Comparison of ENCODE assay signal across 15 mouse cellular contexts in genomic region chr2:82064671-82065070, GRCm38 (mm10). TPM values are rescaled to one million over a fixed set of nuclear protein-coding genes. Genes with fewer than 3 reads are reported as not detected.
DNase-seq lines count a peak whose midpoint lies in the region; ATAC-seq and TF ChIP-seq lines count a peak whose summit lies in the region.
"Had no signal": no experiment of that assay in that cellular context is flagged by ENCODE, and none has a peak within 500 bp of the region (broad histone marks: within the 10 kb centered on the region; RNA-seq: fewer than 3 reads in every experiment).

No protein-coding gene starts in this region.

- TF ChIP-seq CTCF in heart, postnatal 0 days (IDR thresholded peaks at IDR 0.05; ENCODE audit: low read depth) = peak; percentile 39; the same call in 1 of the 2 replicates
- TF ChIP-seq CTCF in liver, postnatal 0 days (IDR thresholded peaks at IDR 0.05; ENCODE audit: low read depth) = peak; percentile 24; the same call in 1 of the 2 replicates

- H3K4me2 ChIP-seq in heart, postnatal 0 days (ENCODE audit: low read depth, low read length) = no peak overlapping the region
- H3K4me2 ChIP-seq in liver, postnatal 0 days (ENCODE audit: low read depth, low read length) = no peak overlapping the region
- H3K4me2 ChIP-seq in liver, embryonic 12.5 days = no peak overlapping the region
- no peak overlapping the region for H3K4me2 ChIP-seq in embryonic facial prominence, embryonic 14.5 days (ENCODE audit: low read depth, low read length)
- no peak overlapping the region for H3K4me2 ChIP-seq in neural tube, embryonic 15.5 days
- H3K4me2 ChIP-seq: liver, embryonic 13.5 days; stomach, embryonic 15.5 days had no signal

- peak; percentile 18 for DNase-seq in heart, postnatal 0 days (ENCODE audit: low spot score)
- DNase-seq in heart, postnatal 25 days (ENCODE audit: low spot score) = no peak
- DNase-seq in liver, postnatal 0 days = no peak
- peak; percentile 17 for DNase-seq in MEL-GATA-1-ER (ENCODE audit: extremely low read depth, low read depth)
- DNase-seq in embryonic facial prominence, embryonic 14.5 days (ENCODE audit: low spot score) = peak; percentile 24
- no peak for DNase-seq in spleen, adult 18-20 months
- DNase-seq: kidney, postnatal 4 days; liver, embryonic 13.5 days; right cerebral cortex, postnatal 4 days; thymus, postnatal 36 days had no signal

- intact Hi-C loops in heart, postnatal 25 days (cut with DNase I) = loop anchor here (2.0 kb wide), 1 partner anchor 506 kb away; no protein-coding TSS in a partner anchor

- H3K4me3 ChIP-seq in heart, postnatal 0 days (ENCODE audit: low read depth, low read length) = no peak overlapping the region
- H3K4me3 ChIP-seq in liver, postnatal 0 days (ENCODE audit: low read depth, low read length) = no peak overlapping the region
- H3K4me3 ChIP-seq in liver, embryonic 12.5 days = no peak overlapping the region
- H3K4me3 ChIP-seq in embryonic facial prominence, embryonic 14.5 days (ENCODE audit: low read depth, low read length) = no peak overlapping the region
- H3K4me3 ChIP-seq in neural tube, embryonic 15.5 days (replicated peaks) = no peak overlapping the region
- H3K4me3 ChIP-seq: liver, embryonic 13.5 days; stomach, embryonic 15.5 days had no signal

- no peaks in the 10 kb centered on the region for H3K27me3 ChIP-seq in heart, postnatal 0 days (ENCODE audit: control insufficient read depth, insufficient read depth, low read length)
- H3K27me3 ChIP-seq in liver, postnatal 0 days (ENCODE audit: insufficient read depth, low read length) = no peaks in the 10 kb centered on the region
- no peaks in the 10 kb centered on the region for H3K27me3 ChIP-seq in liver, embryonic 12.5 days (replicated peaks)
- H3K27me3 ChIP-seq in embryonic facial prominence, embryonic 14.5 days (replicated peaks; ENCODE audit: control insufficient read depth, insufficient read depth, low read length) = no peaks in the 10 kb centered on the region
- H3K27me3 ChIP-seq in neural tube, embryonic 15.5 days (replicated peaks) = no peaks in the 10 kb centered on the region
- H3K27me3 ChIP-seq: liver, embryonic 13.5 days; stomach, embryonic 15.5 days had no signal

- TF ChIP-seq EP300 in heart, postnatal 0 days (IDR thresholded peaks at IDR 0.05; ENCODE audit: low read depth) = no peak
- TF ChIP-seq EP300 in liver, postnatal 0 days (IDR thresholded peaks at IDR 0.05; ENCODE audit: low read depth) = no peak

- no peak overlapping the region for H3K27ac ChIP-seq in heart, postnatal 0 days (ENCODE audit: low read depth)
- H3K27ac ChIP-seq in liver, postnatal 0 days (ENCODE audit: low read depth) = no peak overlapping the region
- H3K27ac ChIP-seq in liver, embryonic 12.5 days = no peak overlapping the region
- no peak overlapping the region for H3K27ac ChIP-seq in embryonic facial prominence, embryonic 14.5 days (replicated peaks; ENCODE audit: low read depth, low read length)
- H3K27ac ChIP-seq in neural tube, embryonic 15.5 days (replicated peaks) = no peak overlapping the region
- H3K27ac ChIP-seq: liver, embryonic 13.5 days; stomach, embryonic 15.5 days had no signal

- no peaks in the 10 kb centered on the region for H3K36me3 ChIP-seq in heart, postnatal 0 days (replicated peaks; ENCODE audit: control insufficient read depth, insufficient read depth, low read length)
- H3K36me3 ChIP-seq in liver, postnatal 0 days (replicated peaks; ENCODE audit: insufficient read depth, low read length) = no peaks in the 10 kb centered on the region
- H3K36me3 ChIP-seq in liver, embryonic 12.5 days = no peaks in the 10 kb centered on the region
- H3K36me3 ChIP-seq in embryonic facial prominence, embryonic 14.5 days (ENCODE audit: control insufficient read depth, insufficient read depth, low read length) = no peaks in the 10 kb centered on the region
- no peaks in the 10 kb centered on the region for H3K36me3 ChIP-seq in neural tube, embryonic 15.5 days
- H3K36me3 ChIP-seq: liver, embryonic 13.5 days; stomach, embryonic 15.5 days had no signal

- H3K4me1 ChIP-seq in heart, postnatal 0 days (ENCODE audit: control insufficient read depth, insufficient read depth) = no peaks in the 10 kb centered on the region
- H3K4me1 ChIP-seq in liver, postnatal 0 days (ENCODE audit: insufficient read depth) = no peaks in the 10 kb centered on the region
- H3K4me1 ChIP-seq in liver, embryonic 12.5 days = no peaks in the 10 kb centered on the region
- H3K4me1 ChIP-seq in embryonic facial prominence, embryonic 14.5 days (ENCODE audit: control insufficient read depth, insufficient read depth, low read length) = no peaks in the 10 kb centered on the region
- no peaks in the 10 kb centered on the region for H3K4me1 ChIP-seq in neural tube, embryonic 15.5 days
- H3K4me1 ChIP-seq: liver, embryonic 13.5 days; stomach, embryonic 15.5 days had no signal

- no peak overlapping the region for H3K9ac ChIP-seq in heart, postnatal 0 days (replicated peaks; ENCODE audit: low read depth, low read length)
- no peak overlapping the region for H3K9ac ChIP-seq in liver, postnatal 0 days (replicated peaks)
- no peak overlapping the region for H3K9ac ChIP-seq in liver, embryonic 12.5 days
- no peak overlapping the region for H3K9ac ChIP-seq in embryonic facial prominence, embryonic 14.5 days (ENCODE audit: low read depth, low read length)
- no peak overlapping the region for H3K9ac ChIP-seq in neural tube, embryonic 15.5 days (replicated peaks)
- H3K9ac ChIP-seq: liver, embryonic 13.5 days; stomach, embryonic 15.5 days had no signal

- WGBS in heart, postnatal 0 days = 17% methylated on average over 5 of the region's 5 CpGs
- 30% methylated on average over 5 of the region's 5 CpGs for WGBS in liver, postnatal 0 days (ENCODE audit: insufficient replicate concordance)
- WGBS in liver, embryonic 12.5 days (ENCODE audit: insufficient replicate concordance) = 30% methylated on average over 5 of the region's 5 CpGs
- WGBS in embryonic facial prominence, embryonic 14.5 days = 29% methylated on average over 5 of the region's 5 CpGs
- WGBS in neural tube, embryonic 15.5 days = 36% methylated on average over 5 of the region's 5 CpGs

- H3K9me3 ChIP-seq in heart, postnatal 0 days (replicated peaks; ENCODE audit: control insufficient read depth, low read length) = no peaks in the 10 kb centered on the region
- H3K9me3 ChIP-seq in liver, postnatal 0 days (ENCODE audit: low read length) = no peaks in the 10 kb centered on the region
- no peaks in the 10 kb centered on the region for H3K9me3 ChIP-seq in liver, embryonic 12.5 days (replicated peaks)
- no peaks in the 10 kb centered on the region for H3K9me3 ChIP-seq in embryonic facial prominence, embryonic 14.5 days (ENCODE audit: control insufficient read depth, low read length)
- no peaks in the 10 kb centered on the region for H3K9me3 ChIP-seq in neural tube, embryonic 15.5 days (replicated peaks)
- H3K9me3 ChIP-seq: liver, embryonic 13.5 days; stomach, embryonic 15.5 days had no signal

- no peak for ATAC-seq in heart, postnatal 0 days (ENCODE audit: insufficient read depth, low read depth)
- ATAC-seq in liver, postnatal 0 days = no peak
- ATAC-seq in liver, embryonic 12.5 days = no peak
- no peak for ATAC-seq in embryonic facial prominence, embryonic 14.5 days (ENCODE audit: low read depth)
- no peak for ATAC-seq in neural tube, embryonic 15.5 days (ENCODE audit: low FRiP score)
- ATAC-seq: activated CD4-positive, CD25-positive, alpha-beta regulatory T cell, adult 4 months had no signal

RNA-seq across cellular contexts. Expression of gene Zfp804a, which starts 11.6 kb away (rescaled TPM):
- total RNA-seq in heart, postnatal 0 days (2014; rRNA removed; ENCODE audit: low replicate concordance) = not detected in 2 replicates
- polyA plus RNA-seq in heart, postnatal 0 days (2015; fragmentation: Nextera tagmentation; extraction: Ambion mirVana) = not detected in 2 replicates
- total RNA-seq in heart, postnatal 25 days (2021) = not detected
- not detected in 2 replicates for polyA plus RNA-seq in liver, postnatal 0 days (2015; fragmentation: Nextera tagmentation; extraction: Ambion mirVana)
- 0.08 TPM in 2 replicates for polyA plus RNA-seq in liver, embryonic 12.5 days (2016; fragmentation: Nextera tagmentation; extraction: Ambion mirVana)
- polyA plus RNA-seq in embryonic facial prominence, embryonic 14.5 days (2014; fragmentation: Nextera tagmentation; extraction: Ambion mirVana) = 0.86 and 1.00 TPM in 2 replicates
- 10.1 and 12.3 TPM in 2 replicates for polyA plus RNA-seq in neural tube, embryonic 15.5 days (2015; fragmentation: Nextera tagmentation; extraction: Ambion mirVana)
- polyA plus RNA-seq: activated CD4-positive, CD25-positive, alpha-beta regulatory T cell, adult 4 months; gonadal fat pad, adult 2 months had no signal

Comparison
In these comparisons a context has a peak if more than half of its experiments do, and no peak if none do; other contexts are left out.
1. DNase-seq: peak in heart, postnatal 0 days (single experiment), MEL-GATA-1-ER (single experiment) and embryonic facial prominence, embryonic 14.5 days (single experiment); none in heart, postnatal 25 days (single experiment), liver, postnatal 0 days (single experiment) and spleen, adult 18-20 months (0 of 2).